Mouse (Mus musculus): ENCODE measurements around the gene Elmo1. TPM values are rescaled to one million over a fixed set of nuclear protein-coding genes. Genes with fewer than 3 reads are reported as not detected.

Elmo1 gene
- polyA plus RNA-seq, 1 experiment from 2014 or later, result 11.9 TPM

GRCm38 (mm10) chr13:20182239-20182825 lies 91.9 kb downstream of the Elmo1 start:
- no peak overlapping the region for H3K4me3 ChIP-seq (replicated peaks; ENCODE audit: low read length)
- H3K36me3 ChIP-seq (ENCODE audit: control insufficient read depth, insufficient read depth, low read length), result no peaks in the 10 kb centered on the region
- WGBS, result 67% methylated on average over 6 of the region's 6 CpGs
- peaks cover 18% of the 10 kb centered on the region for H3K4me1 ChIP-seq (ENCODE audit: control insufficient read depth, insufficient read depth, low read length)
- no peak overlapping the region for H3K9ac ChIP-seq (ENCODE audit: low read length)
- ATAC-seq (ENCODE audit: insufficient read depth, low FRiP score), result peak; percentile 59; the same call in 1 of the 2 replicates
- no peak overlapping the region for H3K4me2 ChIP-seq (ENCODE audit: low read depth, low read length)
- H3K9me3 ChIP-seq (replicated peaks; ENCODE audit: control insufficient read depth, low read length), result no peaks in the 10 kb centered on the region
- peak overlapping the region; percentile 61 for H3K27ac ChIP-seq (ENCODE audit: low read length)
- H3K27me3 ChIP-seq (ENCODE audit: control insufficient read depth, insufficient read depth, low read length), result no peaks in the 10 kb centered on the region

- ATAC-seq (ENCODE audit: insufficient read depth, low FRiP score), result peak; percentile 41; the same call in 1 of the 2 replicates
- Histone ChIP-seq H3K36me3 (ENCODE audit: control insufficient read depth, insufficient read depth, low read length) (no peaks in the 10 kb centered on the region), H3K4me1 (ENCODE audit: control insufficient read depth, insufficient read depth, low read length) (peaks cover 24% of the 10 kb centered on the region), H3K27me3 (ENCODE audit: control insufficient read depth, insufficient read depth, low read length) (no peaks in the 10 kb centered on the region), H3K27ac (ENCODE audit: low read length) (peak overlapping the region; percentile 21), H3K4me2 (ENCODE audit: low read depth, low read length) (no peak overlapping the region), H3K4me3 (replicated peaks; ENCODE audit: low read length) (no peak overlapping the region), H3K9ac (ENCODE audit: low read length) (no peak overlapping the region), H3K9me3 (replicated peaks; ENCODE audit: control insufficient read depth, low read length) (no peaks in the 10 kb centered on the region)
- WGBS, result 24% methylated on average over 9 of the region's 9 CpGs
Observed at GRCm38 (mm10) chr13:20183512-20184238, 93.3 kb downstream of the Elmo1 start.

- Histone ChIP-seq H3K4me1 (ENCODE audit: control insufficient read depth, insufficient read depth, low read length) (peaks cover 24% of the 10 kb centered on the region), H3K4me3 (replicated peaks; ENCODE audit: low read length) (no peak overlapping the region), H3K36me3 (ENCODE audit: control insufficient read depth, insufficient read depth, low read length) (no peaks in the 10 kb centered on the region), H3K9ac (ENCODE audit: low read length) (no peak overlapping the region), H3K4me2 (ENCODE audit: low read depth, low read length) (0 out of 2 replicates have a peak overlapping the region, but pooled peaks have one; percentile 3), H3K27ac (ENCODE audit: low read length) (peak overlapping the region; percentile 11), H3K27me3 (ENCODE audit: control insufficient read depth, insufficient read depth, low read length) (no peaks in the 10 kb centered on the region), H3K9me3 (replicated peaks; ENCODE audit: control insufficient read depth, low read length) (no peaks in the 10 kb centered on the region)
- 68% methylated on average over 13 of the region's 13 CpGs for WGBS
- ATAC-seq (ENCODE audit: insufficient read depth, low FRiP score), result no peak
Observed at GRCm38 (mm10) chr13:20184239-20185033, 94.0 kb downstream of the Elmo1 start.

- H3K36me3 ChIP-seq (ENCODE audit: control insufficient read depth, insufficient read depth, low read length), result no peaks in the 10 kb centered on the region
- no peaks in the 10 kb centered on the region for H3K9me3 ChIP-seq (replicated peaks; ENCODE audit: control insufficient read depth, low read length)
- WGBS, result 87% methylated on average over 20 of the region's 20 CpGs
- H3K27ac ChIP-seq (ENCODE audit: low read length), result no peak overlapping the region; the same call in 1 of the 2 replicates
- H3K4me2 ChIP-seq (ENCODE audit: low read depth, low read length), result peak overlapping the region; percentile 3; the same call in 1 of the 2 replicates
- H3K4me1 ChIP-seq (ENCODE audit: control insufficient read depth, insufficient read depth, low read length), result peaks cover 24% of the 10 kb centered on the region
- ATAC-seq (ENCODE audit: insufficient read depth, low FRiP score), result no peak
- H3K4me3 ChIP-seq (replicated peaks; ENCODE audit: low read length), result peak overlapping the region; percentile 18; the same call in 1 of the 2 replicates
- H3K9ac ChIP-seq (ENCODE audit: low read length), result no peak overlapping the region
- no peaks in the 10 kb centered on the region for H3K27me3 ChIP-seq (ENCODE audit: control insufficient read depth, insufficient read depth, low read length)
Observed at GRCm38 (mm10) chr13:20185034-20185846, 94.8 kb downstream of the Elmo1 start.

GRCm38 (mm10) chr13:20185847-20186213 lies 95.4 kb downstream of the Elmo1 start:
- WGBS, result 82% methylated on average over 4 of the region's 4 CpGs

GRCm38 (mm10) chr13:20187647-20188046 lies 97.3 kb downstream of the Elmo1 start:
- peaks cover 17% of the 10 kb centered on the region for H3K4me1 ChIP-seq (ENCODE audit: control insufficient read depth, insufficient read depth, low read length)
- H3K4me2 ChIP-seq (ENCODE audit: low read depth, low read length), result no peak overlapping the region
- 62% methylated on average over 2 of the region's 2 CpGs for WGBS
- no peak overlapping the region for H3K9ac ChIP-seq (ENCODE audit: low read length)
- no peaks in the 10 kb centered on the region for H3K9me3 ChIP-seq (replicated peaks; ENCODE audit: control insufficient read depth, low read length)
- no peak for ATAC-seq (ENCODE audit: insufficient read depth, low FRiP score)
- H3K36me3 ChIP-seq (ENCODE audit: control insufficient read depth, insufficient read depth, low read length), result no peaks in the 10 kb centered on the region
- H3K27ac ChIP-seq (ENCODE audit: low read length), result 0 out of 2 replicates have a peak overlapping the region, but pooled peaks have one; percentile 14
- no peaks in the 10 kb centered on the region for H3K27me3 ChIP-seq (ENCODE audit: control insufficient read depth, insufficient read depth, low read length)
- H3K4me3 ChIP-seq (replicated peaks; ENCODE audit: low read length), result no peak overlapping the region

More at GRCm38 (mm10) chr13:20185847-20186213, 95.4 kb downstream of the Elmo1 start:
- Histone ChIP-seq H3K9ac (ENCODE audit: low read length) (no peak overlapping the region), H3K36me3 (ENCODE audit: control insufficient read depth, insufficient read depth, low read length) (no peaks in the 10 kb centered on the region), H3K27ac (ENCODE audit: low read length) (no peak overlapping the region), H3K9me3 (replicated peaks; ENCODE audit: control insufficient read depth, low read length) (no peaks in the 10 kb centered on the region), H3K4me3 (replicated peaks; ENCODE audit: low read length) (no peak overlapping the region), H3K27me3 (ENCODE audit: control insufficient read depth, insufficient read depth, low read length) (no peaks in the 10 kb centered on the region), H3K4me2 (ENCODE audit: low read depth, low read length) (no peak overlapping the region), H3K4me1 (ENCODE audit: control insufficient read depth, insufficient read depth, low read length) (peaks cover 24% of the 10 kb centered on the region)
- no peak for ATAC-seq (ENCODE audit: insufficient read depth, low FRiP score)

GRCm38 (mm10) chr13:20192009-20192584 lies 101.7 kb downstream of the Elmo1 start:
- no peak overlapping the region for H3K9ac ChIP-seq (ENCODE audit: low read length)
- no peaks in the 10 kb centered on the region for H3K36me3 ChIP-seq (ENCODE audit: control insufficient read depth, insufficient read depth, low read length)
- 83% methylated on average over 6 of the region's 6 CpGs for WGBS
- 0 out of 2 replicates have a peak, but pooled peaks cover 5% of the 10 kb centered on the region for H3K4me1 ChIP-seq (ENCODE audit: control insufficient read depth, insufficient read depth, low read length)
- no peak overlapping the region for H3K4me2 ChIP-seq (ENCODE audit: low read depth, low read length)
- H3K27ac ChIP-seq (ENCODE audit: low read length), result no peak overlapping the region
- no peak overlapping the region for H3K4me3 ChIP-seq (replicated peaks; ENCODE audit: low read length)
- H3K27me3 ChIP-seq (ENCODE audit: control insufficient read depth, insufficient read depth, low read length), result no peaks in the 10 kb centered on the region
- no peaks in the 10 kb centered on the region for H3K9me3 ChIP-seq (replicated peaks; ENCODE audit: control insufficient read depth, low read length)
- ATAC-seq (ENCODE audit: insufficient read depth, low FRiP score), result no peak

- H3K4me1 ChIP-seq (ENCODE audit: control insufficient read depth, insufficient read depth, low read length), result no peaks in the 10 kb centered on the region
- no peak overlapping the region for H3K27ac ChIP-seq (ENCODE audit: low read length)
- H3K36me3 ChIP-seq (ENCODE audit: control insufficient read depth, insufficient read depth, low read length), result no peaks in the 10 kb centered on the region
- WGBS, result 54% methylated on average over 2 of the region's 2 CpGs
- no peak overlapping the region for H3K4me2 ChIP-seq (ENCODE audit: low read depth, low read length)
- ATAC-seq (ENCODE audit: insufficient read depth, low FRiP score), result no peak
- no peaks in the 10 kb centered on the region for H3K9me3 ChIP-seq (replicated peaks; ENCODE audit: control insufficient read depth, low read length)
- no peak overlapping the region for H3K9ac ChIP-seq (ENCODE audit: low read length)
- no peaks in the 10 kb centered on the region for H3K27me3 ChIP-seq (ENCODE audit: control insufficient read depth, insufficient read depth, low read length)
- no peak overlapping the region for H3K4me3 ChIP-seq (replicated peaks; ENCODE audit: low read length)
Observed at GRCm38 (mm10) chr13:20200582-20200981, 110.2 kb downstream of the Elmo1 start.
